Mouse (Mus musculus) embryo, embryonic 9.5 days (tissue): ENCODE results near the gene Dgcr8.

ENCODE experiments used
- DNase-seq: peaks from one replicate; pipeline ENCODE4 v3.0.0-alpha.2; 2017; ENCODE audit errors: extremely low spot score

The Dgcr8 gene

DNA sequence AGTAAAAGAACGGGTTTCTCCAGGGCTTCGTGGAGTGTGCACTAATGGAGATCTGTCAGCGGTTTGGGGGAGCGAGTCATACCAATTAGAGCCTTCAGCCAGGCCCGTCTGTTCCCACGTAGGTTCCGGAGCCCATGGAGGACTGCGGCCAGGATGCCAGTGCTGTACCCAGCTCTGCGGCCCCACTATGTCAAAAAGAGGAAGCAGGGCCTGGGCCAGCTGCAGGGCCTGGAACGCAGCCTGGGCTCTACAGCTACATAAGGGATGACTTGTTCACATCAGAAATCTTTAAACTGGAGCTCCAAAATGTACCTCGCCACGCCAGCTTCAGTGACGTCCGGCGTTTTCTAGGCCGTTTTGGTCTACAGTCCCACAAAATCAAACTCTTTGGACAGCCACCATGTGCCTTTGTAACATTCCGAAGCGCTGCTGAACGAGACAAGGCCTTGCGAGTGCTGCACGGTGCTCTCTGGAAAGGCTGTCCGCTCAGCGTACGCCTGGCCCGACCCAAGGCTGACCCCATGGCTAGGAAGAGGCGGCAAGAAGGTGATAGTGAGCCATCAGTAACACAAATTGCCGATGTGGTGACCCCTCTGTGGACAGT is 39.6 kb downstream of the Dgcr8 start:
- DNase-seq: peak; percentile 44

- peak; percentile 99 for DNase-seq
These were observed 40.3 kb downstream of the Dgcr8 start, which contains the start of the genes Trmt2a and Ranbp1 for GRCm38 (mm10) chr16:18248433-18249363. Gene Trmt2a, plus strand, starts transcription at chr16:18248679. Gene Ranbp1, minus strand, starts transcription at chr16:18248732.

DNA sequence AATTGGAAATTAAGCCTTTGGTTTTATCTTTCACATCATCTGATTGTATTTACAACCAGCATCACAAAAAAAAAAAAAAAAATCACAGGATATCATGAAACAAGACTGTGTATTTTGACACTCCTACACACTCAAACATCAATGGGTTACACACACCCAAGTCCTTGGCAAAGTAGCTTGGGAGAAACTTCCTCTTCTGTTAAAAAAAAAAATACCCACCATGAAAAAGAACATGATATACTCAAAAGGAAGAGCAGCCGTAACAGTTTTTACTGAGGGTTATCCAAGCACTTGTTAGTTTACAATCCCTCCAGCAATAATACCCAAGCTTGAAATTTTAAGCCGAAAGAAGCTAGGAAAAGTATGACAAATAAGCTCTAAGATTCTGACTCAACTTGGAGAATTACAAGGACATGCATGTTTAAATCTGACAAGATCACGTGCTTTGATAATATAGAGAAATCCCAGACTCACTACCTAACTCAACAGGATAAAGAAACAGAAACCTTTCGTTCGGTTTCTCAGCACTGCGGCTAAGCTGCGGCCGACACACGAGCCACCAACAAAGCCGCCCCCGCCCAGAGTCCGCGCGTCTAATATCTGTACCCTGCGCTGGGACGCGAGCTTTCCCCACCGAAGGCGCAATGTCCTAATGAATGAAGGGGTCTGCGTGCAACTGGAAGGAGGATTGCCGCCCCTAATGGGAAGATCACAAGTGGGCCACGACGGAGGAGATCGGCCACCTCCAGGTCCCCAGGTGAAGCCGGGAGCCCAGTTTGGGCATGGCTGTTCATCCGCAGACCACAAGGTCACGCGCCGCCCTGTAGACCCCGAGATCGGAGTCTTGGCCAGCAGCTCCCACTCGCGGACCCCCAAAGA is 41.3 kb downstream of the Dgcr8 start:
- no peak for DNase-seq

GRCm38 (mm10) chr16:18241581-18241980 is 47.5 kb downstream of the Dgcr8 start:
- DNase-seq: no peak

- no peak for DNase-seq
These were observed 52.2 kb downstream of the Dgcr8 start for GRCm38 (mm10) chr16:18236676-18237501.

DNA sequence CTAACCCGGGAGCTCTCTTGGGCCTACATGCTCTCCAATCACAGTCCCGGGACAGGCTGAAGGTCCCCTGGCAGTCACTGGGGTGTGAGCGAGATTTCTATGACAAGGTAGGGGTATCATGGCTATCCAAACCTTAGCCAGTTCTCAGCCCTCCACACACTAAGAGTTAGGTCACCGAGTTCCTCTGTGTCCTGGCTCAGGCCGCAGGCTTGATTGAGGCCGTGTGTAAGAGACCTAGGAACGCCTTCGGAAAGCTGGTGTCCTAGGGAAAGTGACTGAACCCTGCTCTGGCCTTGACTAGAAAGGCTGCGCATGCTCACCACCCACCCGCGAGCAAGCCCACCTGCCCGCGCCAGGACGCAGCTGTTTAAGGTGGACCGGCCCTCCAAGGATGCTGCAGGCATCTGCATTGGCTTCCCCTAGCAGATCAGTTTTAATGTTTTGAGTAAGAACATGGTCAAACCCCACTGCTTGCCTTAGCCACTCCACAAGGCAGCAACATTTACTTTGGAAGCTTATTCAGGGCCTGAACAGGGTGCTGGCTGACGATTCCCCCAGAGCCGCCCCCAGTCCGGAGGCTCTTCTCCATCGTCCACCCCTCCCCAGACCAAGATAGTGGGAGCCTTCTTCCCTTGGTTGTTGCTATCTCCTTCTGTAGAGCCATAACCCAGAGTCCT is 53.5 kb downstream of the Dgcr8 start:
- DNase-seq: peak; percentile 73

DNA sequence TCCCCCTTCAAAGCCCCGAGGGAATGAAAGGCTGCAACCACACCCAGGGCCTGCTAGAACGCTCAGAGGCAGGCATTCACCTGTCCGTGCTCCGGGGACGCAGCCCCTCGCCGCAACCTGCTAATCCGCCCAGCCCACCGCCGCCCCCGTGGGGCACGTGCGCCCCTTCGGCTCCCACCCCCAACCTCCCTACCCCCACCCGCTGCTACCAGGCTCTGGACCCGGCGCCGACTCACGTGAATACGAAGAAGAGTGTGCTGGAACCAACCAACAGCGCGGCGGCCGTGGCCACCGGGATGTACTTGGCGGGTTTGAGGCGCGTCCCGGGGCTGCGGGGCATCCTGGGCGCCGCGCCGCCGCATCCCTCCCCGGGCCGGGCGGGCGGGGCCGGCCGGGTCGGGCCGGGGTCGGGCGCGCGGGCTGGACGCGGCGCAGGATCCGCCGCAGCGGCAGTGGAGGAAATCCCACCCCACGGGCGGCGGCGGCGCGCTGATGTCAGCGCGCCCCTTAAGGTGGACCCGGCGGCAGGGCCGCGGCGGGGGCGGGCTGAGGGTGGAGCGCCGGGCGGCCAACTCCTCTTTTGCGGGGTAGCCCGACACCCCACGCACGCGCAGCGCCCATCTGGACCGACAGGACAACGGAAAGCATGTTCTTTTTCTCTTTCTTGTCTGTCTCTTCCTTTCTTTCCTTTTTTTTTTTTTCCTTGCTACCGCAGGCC is 54.2 kb downstream of the Dgcr8 start, which contains the start of gene Zdhhc8:
TSS of gene Zdhhc8 (minus strand) at position 466 of the 718 bp plus-strand sequence.
- peak; percentile 62 for DNase-seq

DNA sequence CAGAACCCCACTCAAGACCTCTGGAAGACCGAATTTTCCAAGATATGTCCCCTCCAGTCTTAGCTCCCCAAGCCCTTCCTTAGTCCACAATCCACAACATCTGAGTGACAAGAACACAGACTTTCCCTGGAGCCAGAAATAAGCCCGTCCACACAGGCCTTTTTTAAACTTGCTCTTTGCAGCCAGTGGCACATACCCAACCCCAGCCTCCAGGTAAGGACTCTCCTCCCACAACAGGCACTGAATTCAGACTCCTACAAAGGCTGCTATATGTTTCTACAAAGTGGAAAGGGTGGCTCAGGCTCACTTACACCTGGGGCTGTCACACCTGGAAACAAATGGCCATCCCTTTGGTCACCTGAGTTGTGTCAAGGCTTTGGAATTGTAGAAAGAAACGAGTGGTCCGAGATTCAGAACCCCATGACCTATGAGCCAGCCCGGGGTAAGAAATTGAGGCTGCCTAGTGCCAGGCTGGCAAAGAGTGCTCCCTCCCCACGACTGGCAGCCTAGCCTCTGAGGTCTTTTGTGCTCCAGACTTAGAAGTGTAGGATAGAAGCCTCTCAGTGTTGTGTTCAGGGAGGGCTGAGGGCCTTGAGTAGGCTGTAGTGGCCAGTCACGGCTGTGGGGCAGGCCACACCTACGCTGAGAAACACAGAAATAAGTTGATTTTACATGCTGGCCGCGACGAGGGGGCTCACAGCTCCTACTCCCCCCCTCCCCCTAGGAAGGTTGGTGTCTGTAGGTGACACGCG is 55.0 kb downstream of the Dgcr8 start:
- no peak for DNase-seq

DNA sequence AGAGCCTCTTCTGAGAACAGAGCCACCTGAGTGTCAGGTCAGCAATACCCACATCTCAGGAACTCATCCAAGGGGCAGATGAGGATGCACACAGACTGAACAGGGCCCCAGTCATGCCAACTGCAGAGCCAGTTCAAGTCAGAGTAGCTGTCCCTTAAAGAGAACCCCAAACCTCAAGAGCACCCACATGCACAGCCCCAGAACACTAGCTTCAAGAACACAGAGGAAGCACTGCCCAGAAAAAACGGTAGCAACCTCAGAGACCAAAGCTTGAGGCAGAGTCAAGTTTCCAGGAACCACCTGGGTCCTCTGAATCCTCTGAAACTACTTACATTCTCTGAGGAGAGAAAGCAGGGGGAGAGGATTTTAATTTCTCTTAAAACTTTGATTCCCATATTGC is 55.6 kb downstream of the Dgcr8 start:
- no peak for DNase-seq

GRCm38 (mm10) chr16:18231451-18231850 is 57.6 kb downstream of the Dgcr8 start:
- no peak for DNase-seq

- DNase-seq: no peak
These were observed 58.0 kb downstream of the Dgcr8 start for GRCm38 (mm10) chr16:18231047-18231446.

DNA sequence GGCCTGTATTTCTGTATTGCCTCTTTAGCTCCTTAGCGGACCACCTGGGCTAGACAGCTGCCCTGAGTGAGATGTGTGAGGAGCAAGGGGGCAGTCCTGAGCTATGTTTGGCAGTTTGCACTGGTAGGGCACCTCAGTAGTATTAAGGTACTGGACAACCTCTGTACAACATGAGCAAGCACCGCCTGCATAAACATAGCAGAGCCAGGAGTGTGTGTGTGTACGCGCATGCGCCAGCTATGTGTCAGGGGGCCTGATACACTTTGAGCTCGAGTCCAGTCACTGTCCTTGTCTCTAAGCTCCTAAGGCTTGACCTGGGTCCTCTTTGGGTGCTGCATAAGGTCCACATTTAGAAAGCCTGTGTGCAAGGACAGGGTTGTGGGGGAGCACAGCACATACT is 58.4 kb downstream of the Dgcr8 start:
- DNase-seq: no peak

DNA sequence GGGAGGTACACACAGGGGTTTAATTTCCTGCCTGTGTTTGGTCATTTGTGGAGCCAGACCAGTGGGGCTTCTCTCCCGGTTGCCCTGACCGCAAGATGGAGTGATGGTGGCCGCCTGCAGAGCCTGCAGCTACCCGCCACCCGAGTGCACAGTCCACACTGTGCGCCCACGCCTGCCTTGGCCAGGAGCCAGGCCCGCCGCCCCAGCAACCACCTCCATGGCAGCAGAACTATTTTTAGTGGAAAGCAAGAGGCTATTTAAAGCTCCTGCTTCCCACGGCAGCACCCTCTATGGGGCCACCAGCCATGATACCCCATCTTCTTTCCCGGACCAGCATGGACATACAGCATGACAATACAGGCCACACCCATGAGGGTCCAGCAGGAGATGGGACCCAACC is 59.4 kb downstream of the Dgcr8 start:
- DNase-seq: no peak

- no peak for DNase-seq
These were observed 60.2 kb downstream of the Dgcr8 start for GRCm38 (mm10) chr16:18228856-18229255.

DNA sequence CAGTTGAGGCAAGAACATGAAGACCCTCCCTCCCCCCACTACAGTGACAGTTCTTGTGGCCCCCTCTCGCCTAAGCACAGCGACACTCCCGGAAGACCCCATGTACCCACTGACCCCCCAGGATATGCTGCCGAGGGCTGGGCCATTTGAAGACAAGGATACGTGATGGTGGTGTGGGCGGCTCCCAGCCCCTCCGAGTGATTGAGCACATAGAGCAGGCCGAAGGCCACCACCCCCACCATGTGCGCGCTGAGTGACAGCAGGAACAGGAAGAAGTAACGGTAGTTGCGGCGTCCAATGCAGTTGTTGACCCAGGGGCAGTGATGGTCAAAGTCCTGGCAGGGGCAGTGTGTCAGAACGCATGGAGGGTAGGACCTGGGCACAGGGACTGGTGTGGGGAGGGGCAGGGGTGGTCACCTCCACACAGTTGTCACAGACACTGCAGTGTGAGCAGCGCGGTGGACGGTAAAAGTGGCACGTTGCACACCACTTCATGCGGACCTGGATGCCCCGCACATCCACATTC is 61.1 kb downstream of the Dgcr8 start:
- DNase-seq: no peak

DNA sequence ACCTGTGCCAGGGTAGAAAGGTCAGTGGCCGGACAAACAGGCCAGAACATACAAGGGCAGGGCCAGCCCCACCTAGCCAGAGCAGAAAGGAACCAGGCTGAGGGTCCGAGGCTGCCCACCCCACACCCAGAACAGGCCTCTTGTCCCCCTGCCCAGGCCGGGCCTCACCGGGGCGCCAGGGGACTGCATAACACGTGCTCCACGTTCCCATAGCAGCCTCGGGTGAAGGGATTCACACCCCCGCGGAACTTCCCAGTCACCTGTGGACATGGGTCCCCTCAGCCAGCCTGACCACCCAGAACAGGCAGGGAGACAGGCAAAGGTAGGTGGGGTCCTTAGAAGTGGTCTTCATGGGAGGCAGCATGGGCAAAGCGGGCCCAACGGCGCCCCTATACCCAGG is 61.9 kb downstream of the Dgcr8 start:
- no peak for DNase-seq

- no peak for DNase-seq
These were observed 66.9 kb downstream of the Dgcr8 start for GRCm38 (mm10) chr16:18222188-18222587.

DNA sequence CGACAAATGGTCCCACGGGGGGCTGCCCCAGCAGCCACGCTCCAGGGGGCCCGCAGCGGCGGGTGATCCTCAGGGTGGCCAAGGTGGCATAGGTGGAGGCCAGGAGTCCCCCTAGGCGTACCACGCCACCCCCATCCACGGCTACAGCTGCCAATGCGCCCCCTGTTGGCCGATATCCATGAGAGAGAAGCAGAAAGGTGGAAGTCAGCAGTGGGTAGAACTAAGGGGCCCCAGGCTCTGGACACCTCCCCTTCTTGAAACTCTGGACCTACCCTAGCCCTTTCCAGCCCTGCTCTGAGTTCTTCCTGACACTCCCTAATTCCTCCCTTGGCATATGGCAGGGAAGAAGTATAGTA is 67.5 kb downstream of the Dgcr8 start:
- no peak for DNase-seq
